Mouse (Mus musculus) T-helper 1 cell (primary cell): ENCODE results near the gene Hist1h3i.
"Not testable (repeated sequence)": the region's sequence is repeated elsewhere in the genome, so short reads cannot be mapped to it uniquely, and the experiment has no call there.

ENCODE experiments used
- in situ Hi-C: fragments of 300-600 bp; cut with MboI, MseI; formaldehyde crosslinking; loops from one replicate; pipeline ENCODE4 v1.15.1; 2025; ENCODE audit warnings: high pct_unique_total_duplicates

Hist1h3i gene

DNA sequence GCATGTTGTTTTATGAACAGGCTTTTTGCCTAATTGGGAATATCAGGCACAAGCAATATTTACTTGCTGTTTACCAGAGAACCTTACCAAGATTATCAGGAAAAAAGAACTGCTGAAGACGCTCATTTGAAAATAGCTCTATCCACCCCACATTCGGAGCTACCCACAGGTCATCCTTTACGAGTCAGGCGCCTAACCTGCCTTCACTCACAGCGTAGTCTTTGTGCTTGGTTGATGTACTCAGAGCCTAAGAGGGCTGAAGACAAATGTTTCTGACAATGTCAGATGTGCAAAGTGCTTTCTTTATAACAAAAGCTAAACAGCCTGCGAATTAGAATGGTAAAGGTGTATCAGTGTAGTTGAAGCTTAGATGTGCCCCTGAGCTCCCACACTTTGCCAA is 1.1 kb upstream of the Hist1h3i start:
- in situ Hi-C loops: loop anchor here (5.0 to 25.0 kb wide), 2 partner anchors 47 to 1978 kb away; partner anchors contain the start of genes Hist1h1a, Hist1h2ab, Hist1h3a and Hist1h3b

- in situ Hi-C loops: loop anchor here (5.0 to 25.0 kb wide), 2 partner anchors 46 to 1979 kb away; partner anchors contain the start of genes Hist1h1a, Hist1h2ab, Hist1h3a and Hist1h3b
These were observed 578 bp upstream of the Hist1h3i start for GRCm38 (mm10) chr13:21783734-21784161.

DNA sequence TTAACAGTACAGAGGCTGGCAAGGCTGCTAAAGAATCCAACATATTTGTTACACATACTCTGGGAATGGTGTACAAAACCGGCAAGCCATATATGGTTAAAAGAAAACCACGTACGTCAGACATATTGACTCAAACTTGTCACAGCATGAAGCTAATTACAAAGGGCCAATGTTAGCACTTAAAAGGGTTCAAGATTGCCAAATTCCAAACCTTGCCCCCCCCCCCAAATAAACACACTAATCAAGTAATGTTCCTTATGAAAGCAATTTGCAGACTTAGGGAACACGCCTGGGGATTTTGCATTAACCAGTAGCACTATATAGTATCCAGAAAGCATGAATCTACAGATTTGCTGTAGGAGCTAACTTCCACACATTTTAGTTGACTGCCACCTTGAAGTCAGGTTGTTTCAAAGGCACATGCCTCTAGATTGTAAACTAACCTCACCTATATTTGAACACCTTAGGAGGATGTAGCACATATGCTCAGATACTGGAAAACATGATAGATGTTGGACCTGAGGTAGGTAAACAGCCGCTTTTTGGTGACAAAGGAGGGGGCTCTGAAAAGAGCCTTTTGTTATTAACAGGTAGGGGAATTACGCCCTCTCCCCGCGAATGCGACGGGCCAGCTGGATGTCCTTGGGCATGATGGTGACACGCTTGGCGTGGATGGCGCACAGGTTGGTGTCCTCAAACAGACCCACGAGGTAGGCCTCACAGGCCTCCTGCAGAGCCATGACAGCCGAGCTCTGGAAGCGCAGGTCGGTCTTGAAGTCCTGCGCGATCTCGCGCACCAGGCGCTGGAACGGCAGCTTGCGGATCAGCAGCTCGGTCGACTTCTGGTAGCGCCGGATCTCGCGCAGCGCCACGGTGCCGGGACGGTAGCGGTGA is 562 bp downstream of the Hist1h3i start:
- in situ Hi-C loops: loop anchor here (5.0 to 25.0 kb wide), 2 partner anchors 45 to 1980 kb away; partner anchors contain the start of genes Hist1h1a, Hist1h2ab, Hist1h3a and Hist1h3b

DNA sequence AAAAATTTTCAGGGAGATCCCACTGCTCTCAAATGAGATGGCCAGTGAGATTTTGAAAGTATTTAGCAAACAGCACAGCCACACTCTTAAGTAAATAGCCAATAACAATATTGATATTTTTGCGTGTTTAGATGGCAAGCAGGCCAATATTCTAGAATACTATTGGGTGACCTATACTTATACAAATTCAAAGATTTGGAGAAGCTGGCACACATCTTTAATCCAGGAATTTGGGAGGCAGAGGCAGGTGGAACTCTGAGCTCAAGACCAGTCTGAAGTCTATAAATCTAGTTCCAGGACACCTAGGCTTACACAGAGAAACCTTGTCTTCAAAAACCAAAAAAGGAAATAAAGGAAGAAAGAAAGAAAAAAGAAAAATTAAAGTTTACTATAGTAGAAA is 1.5 kb downstream of the Hist1h3i start:
- in situ Hi-C loops: loop anchor here (5.0 to 25.0 kb wide), 2 partner anchors 44 to 1981 kb away; partner anchors contain the start of genes Hist1h1a, Hist1h2ab, Hist1h3a and Hist1h3b

- in situ Hi-C loops: loop anchor here (5.0 to 25.0 kb wide), 2 partner anchors 44 to 1981 kb away; partner anchors contain the start of genes Hist1h1a, Hist1h2ab, Hist1h3a and Hist1h3b
These were observed 2.1 kb downstream of the Hist1h3i start for GRCm38 (mm10) chr13:21781021-21781555.

- in situ Hi-C loops: loop anchor here (5.0 to 25.0 kb wide), 2 partner anchors 43 to 1982 kb away; partner anchors contain the start of genes Hist1h1a, Hist1h2ab, Hist1h3a and Hist1h3b
These were observed 3.1 kb downstream of the Hist1h3i start, which contains the start of gene Hist1h1b for GRCm38 (mm10) chr13:21779767-21780731. Gene Hist1h1b, minus strand, starts transcription at chr13:21780625.

GRCm38 (mm10) chr13:21778814-21779766 is 4.1 kb downstream of the Hist1h3i start:
- in situ Hi-C loops: loop anchor here (25.0 kb wide), 1 partner anchor 1983 kb away; the partner anchor contains the start of genes Hist1h1a, Hist1h2ab, Hist1h3a and Hist1h3b

DNA sequence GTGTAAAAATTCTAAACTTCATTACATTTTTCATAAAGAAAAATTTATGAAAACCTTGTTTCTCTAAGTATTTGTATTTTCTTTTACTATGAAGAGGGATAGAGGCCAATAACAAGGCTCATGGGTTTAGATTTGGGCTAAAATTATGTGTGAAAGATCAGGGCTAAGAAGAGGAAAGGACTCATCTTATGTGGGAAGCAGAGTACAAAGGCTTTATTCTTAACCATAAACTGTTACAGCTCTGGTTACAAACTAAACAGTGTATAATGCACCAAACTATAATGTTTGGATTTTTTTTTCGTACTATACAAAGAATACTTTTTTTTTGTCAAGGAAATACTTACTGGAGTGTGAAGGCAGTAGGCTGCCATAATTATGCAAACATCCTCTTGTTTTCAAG is 27.5 kb downstream of the Hist1h3i start:
- in situ Hi-C loops: no loop called here

DNA sequence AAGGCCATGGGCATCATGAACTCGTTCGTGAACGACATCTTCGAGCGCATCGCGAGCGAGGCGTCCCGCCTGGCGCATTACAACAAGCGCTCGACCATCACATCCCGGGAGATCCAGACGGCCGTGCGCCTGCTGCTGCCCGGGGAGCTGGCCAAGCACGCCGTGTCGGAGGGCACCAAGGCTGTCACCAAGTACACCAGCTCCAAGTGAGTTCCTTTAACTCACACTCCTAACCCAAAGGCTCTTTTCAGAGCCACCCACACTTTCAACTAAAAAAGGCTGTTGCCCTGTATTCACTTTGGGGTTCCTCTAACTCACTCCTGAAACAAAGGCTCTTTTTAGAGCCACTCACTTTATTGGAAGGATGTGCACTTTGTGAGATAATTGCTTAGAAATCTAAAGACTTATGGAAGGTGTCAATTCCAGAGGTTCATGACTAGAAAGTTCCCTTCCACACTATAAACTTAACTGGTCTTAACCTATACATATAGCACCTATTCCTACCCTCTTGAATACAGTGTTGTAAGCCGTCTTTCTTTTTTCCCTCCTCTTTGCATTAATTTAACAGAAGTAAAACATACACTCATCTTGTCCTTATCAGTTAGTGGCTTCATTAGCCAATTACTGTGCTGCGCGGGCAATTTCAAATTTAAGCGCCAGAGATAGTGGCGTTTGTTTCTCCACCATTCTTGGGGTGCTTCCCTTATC is 28.7 kb downstream of the Hist1h3i start:
- in situ Hi-C loops: not testable (repeated sequence)

GRCm38 (mm10) chr13:21753524-21754285 is 29.5 kb downstream of the Hist1h3i start, which contains the start of the genes Hist1h2ak and Hist1h2bn:
Gene Hist1h2ak, minus strand, starts transcription at chr13:21753827.
Gene Hist1h2bn, plus strand, starts transcription at chr13:21754123.
- in situ Hi-C loops: not testable (repeated sequence)

DNA sequence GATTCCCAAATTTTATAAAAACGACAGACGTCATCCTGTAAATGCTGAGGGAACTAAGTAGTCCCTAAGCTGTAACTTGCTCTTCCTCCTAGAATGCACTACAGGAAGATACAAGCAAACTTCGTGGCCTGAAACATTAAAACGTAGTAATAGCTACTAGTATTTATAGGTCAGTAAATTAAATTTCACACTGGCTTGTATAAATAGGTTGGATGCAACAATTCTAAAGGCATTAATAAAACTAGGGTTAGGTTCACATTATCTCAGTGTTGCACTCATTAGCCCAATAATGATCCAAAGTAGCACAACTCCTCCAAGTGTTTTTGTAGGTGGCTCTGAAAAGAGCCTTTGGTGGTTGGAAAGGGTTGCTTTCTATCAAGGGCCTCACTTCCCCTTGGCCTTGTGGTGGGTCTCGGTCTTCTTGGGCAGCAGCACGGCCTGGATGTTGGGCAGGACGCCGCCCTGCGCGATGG is 30.1 kb downstream of the Hist1h3i start:
- in situ Hi-C loops: no loop called here

GRCm38 (mm10) chr13:21752356-21752755 is 30.8 kb downstream of the Hist1h3i start:
- in situ Hi-C loops: no loop called here

DNA sequence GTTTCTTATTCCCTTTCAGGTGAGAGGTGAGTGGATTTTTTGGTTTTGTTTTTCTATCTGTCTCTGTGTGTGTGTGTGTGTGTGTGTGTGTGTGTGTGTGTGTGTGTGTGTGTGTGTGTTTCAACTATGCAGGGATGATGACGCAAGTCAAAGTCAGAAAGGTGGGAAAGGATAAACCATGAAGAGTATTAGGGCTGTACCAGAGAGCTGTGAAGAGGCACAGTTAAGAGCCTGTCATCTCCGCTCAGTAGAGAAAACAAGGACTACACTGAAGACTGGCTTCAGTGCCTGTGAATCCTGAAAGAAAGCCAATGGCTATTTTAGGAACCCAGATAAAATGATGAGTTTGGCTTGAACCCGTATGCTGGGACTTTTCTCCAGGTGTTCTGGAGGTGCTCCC is 31.3 kb downstream of the Hist1h3i start:
- in situ Hi-C loops: no loop called here

GRCm38 (mm10) chr13:21751417-21751816 is 31.8 kb downstream of the Hist1h3i start:
- in situ Hi-C loops: no loop called here

DNA sequence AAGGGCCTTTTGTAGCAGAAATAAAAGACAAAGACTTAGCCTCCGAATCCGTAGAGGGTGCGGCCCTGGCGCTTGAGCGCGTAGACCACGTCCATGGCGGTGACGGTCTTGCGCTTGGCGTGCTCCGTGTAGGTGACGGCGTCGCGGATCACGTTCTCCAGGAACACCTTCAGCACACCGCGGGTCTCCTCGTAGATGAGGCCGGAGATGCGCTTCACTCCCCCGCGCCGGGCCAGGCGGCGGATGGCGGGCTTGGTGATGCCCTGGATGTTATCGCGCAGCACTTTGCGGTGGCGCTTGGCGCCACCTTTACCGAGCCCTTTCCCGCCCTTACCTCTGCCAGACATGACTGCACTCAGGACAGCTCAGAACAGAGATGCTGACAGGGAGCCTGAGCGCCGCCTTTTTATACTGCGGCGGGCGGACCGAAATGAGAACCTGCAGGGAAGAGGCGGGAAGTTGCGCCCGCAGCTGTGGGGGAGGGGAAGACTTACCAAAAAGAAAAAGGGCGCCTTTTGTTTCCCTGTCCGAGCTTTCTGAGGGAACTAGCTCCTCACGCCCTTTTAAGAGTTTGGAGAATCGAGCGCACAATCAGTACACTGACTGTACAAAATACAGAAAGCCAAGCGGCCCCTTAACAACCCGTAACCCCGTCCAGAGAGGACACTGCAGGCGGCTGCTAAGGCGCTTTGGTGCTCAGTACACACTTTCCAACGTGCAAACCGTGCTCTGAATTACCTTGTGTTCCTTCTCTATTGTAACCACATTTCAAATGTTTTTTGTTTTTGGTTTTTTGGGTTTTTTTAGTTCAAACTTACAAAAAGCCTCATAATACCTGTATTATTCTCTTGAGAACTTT is 32.8 kb downstream of the Hist1h3i start, which contains the start of gene Hist1h4k:
Gene Hist1h4k (minus strand): TSS at position 347 of the 859 bp plus-strand sequence.
- in situ Hi-C loops: not testable (repeated sequence)

GRCm38 (mm10) chr13:21749387-21750158 is 33.6 kb downstream of the Hist1h3i start:
- in situ Hi-C loops: no loop called here
